Mouse (Mus musculus) gastrocnemius, postnatal 25 days (tissue): ENCODE data around the gene Fbxo3. TPM values are rescaled to one million over a fixed set of nuclear protein-coding genes. Genes with fewer than 3 reads are reported as not detected.
A peak's percentile ranks its signal among the peaks of the same experiment; 100 is the strongest.
"Not testable (repeated sequence)": the region's sequence is repeated elsewhere in the genome, so short reads cannot be mapped to it uniquely, and the experiment has no call there.

Experiments used
- DNase-seq: peaks from one replicate; pipeline ENCODE4 v3.0.0; 2022
- total RNA-seq, 2 experiments: library from RNA; stranded (reverse); gene quantifications; 1 replicate in 1 of 2; 2 replicates in 1 of 2; pipeline ENCODE4 v1.2.3; 2021

The Fbxo3 gene
- total RNA-seq, 2 experiments from 2014 or later, result 41.2 to 44.7 TPM

DNA sequence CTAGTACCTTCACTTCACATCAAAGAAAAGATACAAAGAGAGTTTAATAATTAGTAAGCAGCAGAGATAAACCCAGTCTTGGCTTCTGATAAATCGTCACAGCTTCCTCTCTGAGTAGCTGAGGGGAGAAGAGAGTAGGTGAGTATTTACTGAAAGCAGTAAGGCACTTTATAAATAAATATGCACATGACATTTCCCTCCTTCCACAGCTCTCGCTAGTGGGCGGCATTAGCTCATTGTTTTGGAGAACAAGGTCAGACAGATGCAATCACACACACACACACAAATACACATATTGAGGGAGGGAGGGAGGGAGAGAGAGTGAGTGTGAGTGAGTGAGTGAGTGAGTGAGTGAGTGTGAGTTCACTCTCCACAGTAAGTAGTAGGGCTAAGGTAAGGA, 8.8 kb downstream of the Fbxo3 start:
- DNase-seq, result no peak

DNA sequence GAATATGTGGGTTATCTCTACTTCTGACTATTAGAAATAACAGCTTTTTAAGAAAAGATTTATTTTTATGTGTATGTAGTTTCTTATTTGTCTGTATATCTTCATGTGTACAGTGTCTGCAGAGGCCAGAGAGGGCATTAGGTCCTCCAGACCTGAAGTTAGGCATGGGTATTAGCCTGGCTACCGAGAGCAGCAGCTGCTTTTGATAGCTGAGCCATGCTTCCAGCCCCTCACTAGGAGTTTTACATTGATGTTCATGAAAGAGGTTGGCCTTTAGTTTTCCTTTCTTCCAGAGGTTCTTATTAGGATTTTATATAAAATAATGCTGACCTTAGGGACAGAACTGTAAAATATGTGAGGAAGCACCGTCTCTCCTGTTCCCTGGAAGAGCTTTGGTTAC, 10.7 kb downstream of the Fbxo3 start:
- no peak for DNase-seq

DNA sequence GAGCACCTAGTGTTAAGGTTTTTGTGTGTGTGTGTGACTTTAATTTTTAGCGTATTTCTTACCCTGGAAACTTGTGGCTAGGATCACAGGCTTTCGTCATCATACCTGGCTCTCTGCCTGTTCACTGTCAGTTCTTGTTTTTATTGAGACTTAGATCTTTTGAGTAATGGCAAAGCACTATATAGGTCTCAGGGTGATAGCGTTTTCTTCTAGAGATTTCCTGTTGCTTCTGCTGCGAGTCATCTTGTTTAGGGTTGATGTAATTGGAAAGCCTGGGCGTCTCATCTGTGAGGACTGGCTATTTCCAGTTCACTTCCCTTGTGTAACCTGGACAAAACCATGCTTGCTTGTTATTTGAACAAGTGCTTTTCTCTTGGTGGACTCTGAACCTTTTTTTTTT, 14.1 kb downstream of the Fbxo3 start:
- no peak for DNase-seq

DNA sequence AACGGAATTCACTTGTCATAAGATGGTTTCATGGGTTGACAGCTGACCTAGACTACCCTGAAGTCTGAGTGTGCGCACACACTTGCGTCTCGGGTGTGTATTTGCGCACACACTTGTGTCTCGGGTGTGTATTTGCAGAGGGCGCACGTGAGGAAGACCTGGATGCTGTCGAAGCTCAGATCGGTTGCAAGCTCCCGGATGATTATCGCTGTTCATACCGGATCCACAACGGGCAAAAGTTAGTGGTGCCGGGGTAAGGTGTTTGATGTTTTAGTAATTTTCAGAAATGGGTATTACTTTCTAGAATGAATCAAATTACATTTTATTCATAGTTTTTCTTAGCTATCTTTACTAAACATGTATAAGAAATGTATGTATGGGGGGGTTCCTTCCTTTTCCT, 15.2 kb downstream of the Fbxo3 start:
- no peak for DNase-seq

DNA sequence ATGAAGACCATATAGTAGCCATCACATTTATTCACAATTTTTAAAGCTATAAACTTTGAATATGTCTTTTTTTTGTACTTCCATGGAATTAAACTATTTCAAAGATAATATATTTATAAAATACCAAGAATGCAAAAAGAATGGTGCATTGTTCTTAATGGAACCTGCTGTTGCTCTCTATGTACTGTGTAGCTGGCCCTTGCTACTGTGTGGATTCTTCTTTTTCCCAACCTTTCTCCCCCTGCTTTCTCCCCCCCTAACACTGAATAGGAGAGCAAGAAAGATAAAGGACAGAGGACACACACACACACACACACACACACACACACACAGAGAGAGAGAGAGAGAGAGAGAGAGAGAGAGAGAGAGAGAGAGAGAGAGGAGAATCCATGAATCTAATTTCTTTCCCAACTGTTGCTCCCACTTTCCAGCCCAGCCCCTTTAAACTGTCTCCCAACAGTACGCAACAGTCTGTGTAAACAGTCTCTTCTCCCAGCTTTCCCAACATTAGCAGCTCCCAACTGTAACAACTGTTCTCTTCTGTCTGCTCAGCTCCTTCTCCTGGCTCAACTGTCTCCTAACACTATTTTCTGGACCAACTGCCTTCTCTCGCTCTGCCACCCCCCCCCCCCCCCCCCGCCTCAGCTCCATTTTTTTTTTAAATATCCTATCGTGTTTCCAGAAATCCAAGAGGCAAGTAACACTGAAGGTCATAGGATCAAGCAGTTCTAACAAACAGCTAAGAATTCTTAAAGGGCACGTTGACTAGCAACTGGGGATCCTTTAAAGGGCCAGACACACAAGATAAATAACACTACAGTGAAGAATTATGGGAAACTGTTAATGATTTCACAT, 16.3 kb downstream of the Fbxo3 start:
- no peak for DNase-seq

DNA sequence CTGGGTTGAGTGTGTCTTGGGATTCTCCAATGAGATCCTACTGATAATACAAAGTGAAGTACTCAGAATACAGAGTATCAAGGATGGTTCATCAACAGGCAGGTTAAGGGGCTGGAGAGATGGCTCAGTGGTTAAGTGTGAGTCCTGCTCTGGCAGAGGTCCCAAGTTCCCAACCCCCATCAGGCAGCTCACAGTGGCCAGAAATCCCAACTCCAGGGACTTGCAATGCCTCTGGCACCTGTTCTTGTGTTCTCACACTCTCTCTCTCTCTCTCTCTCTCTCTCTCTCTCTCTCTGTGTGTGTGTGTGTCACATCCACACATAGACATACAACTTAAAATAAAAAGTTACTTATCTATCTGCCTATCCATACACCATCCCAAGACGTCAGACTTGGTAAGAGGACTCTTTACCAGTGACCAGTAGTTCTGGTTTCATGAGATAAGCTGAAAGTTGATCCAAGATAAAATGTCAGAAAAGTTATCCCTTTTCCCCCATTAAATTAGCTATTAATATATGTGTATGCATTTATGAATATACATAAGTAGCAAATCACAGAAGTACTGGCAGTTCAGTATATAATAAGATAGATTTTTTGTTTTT, 17.1 kb downstream of the Fbxo3 start:
- peak; percentile 39 for DNase-seq

DNA sequence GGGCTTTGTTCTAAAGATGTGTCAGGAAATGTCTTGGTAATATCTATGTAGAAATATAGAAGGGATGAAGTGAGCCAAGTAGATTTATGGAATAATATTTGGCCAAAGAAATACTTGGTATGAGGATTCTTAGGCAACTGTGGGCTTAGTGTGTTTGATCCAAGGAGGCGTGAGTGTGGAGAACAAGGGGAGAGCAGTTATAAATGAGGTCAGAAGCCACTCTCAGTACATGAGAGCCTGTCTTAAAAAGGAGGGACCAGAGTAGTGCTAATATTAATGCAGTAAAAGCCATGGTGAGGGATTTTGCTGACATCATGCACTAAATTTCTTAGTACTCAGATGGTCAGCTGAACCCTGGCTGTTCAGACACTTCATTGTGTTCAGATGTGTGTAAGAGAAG, 30.9 kb downstream of the Fbxo3 start:
- no peak for DNase-seq

DNA sequence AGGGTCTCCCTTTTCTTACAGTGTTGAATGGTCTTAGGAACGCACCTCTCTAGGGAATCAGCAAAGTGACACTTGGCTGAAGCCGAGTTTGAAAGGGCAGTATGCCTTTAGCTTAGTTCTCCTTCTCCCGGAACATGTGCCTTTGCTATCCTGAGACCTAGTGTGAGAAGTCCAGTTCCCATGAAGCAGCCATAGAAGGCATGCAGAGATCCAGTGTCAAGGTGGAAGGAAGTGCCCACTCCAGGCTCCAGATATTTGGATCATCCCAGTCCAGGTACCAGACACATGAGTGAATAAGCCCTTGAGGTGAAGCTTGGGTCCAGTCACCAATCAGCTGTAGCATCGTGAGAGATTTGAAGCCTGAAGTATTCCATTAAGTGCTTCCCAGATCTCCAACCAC, 31.4 kb downstream of the Fbxo3 start:
- DNase-seq, result no peak

DNA sequence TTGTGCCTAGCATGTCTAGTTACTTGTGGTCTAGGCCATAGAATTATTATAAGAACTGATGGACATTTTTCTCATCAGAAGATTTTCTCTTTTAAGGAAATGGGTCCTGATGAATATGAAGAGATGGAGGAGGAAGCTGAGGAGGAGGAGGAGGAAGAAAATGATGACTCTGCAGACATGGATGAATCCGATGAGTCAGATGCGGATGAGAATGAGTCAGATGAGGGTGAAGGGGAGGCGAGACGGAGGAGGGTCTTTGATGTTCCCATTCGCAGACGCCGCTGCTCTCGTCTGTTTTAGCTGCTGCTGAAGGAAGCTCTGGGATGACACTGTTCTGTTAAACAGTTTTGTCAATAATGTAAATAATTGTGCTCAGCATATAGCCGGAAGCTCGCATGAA, 32.3 kb downstream of the Fbxo3 start:
- no peak for DNase-seq

DNA sequence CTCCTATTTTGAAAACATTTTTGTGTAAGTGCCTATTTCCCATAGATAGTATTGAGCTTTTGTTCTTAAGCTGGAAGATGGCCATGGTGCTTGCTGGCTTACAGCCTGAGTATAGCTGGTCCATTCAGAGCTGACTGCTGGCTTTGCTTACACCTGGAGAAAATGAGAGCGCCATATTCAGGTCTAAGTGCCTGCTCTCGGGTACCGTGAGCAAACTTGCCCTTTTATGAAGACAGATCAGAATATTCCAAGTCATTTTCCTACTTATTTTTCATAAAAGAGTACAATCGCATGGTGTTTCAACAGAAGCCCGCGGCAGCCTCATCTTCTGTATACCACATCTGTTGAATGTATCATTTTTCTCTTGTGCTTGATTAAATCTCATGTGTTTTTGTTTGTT, 33.5 kb downstream of the Fbxo3 start:
- DNase-seq, result no peak

DNA sequence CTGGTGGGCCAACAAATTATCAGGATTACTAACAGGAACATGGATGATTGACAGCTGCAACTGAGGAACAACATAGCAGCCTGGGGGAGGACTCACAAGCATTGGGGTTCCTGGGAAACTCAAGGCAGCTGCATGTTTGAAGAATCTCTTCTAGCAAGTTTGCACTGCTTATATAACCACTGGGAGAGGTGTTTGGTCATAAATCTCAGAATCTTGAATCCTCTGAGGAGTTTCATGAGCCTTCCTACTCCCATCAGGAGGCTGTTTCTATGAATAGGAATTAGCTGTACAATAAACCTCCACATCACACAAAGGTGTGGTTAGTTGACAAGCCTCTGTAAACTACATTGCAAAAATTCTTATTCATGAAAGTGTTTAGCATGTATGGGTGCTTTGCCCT, 35.1 kb downstream of the Fbxo3 start:
- no peak for DNase-seq

DNA sequence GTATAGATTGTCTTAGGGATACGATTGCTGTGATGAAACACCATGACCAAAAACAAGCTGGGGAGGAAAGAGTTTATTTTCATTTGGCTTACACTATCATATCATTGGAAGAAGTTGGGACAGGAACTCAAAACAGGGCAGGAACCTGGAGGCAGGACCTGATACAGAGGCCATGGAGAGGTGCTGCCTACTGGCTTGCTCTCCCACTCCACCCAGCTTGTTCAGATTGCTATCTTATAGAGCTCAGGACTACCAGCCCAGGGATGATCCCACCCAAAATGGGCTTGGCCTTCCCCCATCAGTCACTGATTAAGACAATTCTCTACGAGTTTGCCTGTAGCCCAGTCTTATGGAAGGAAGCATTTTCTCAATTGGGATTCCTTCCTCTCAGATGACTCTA, 36.6 kb downstream of the Fbxo3 start:
- DNase-seq, result no peak

DNA sequence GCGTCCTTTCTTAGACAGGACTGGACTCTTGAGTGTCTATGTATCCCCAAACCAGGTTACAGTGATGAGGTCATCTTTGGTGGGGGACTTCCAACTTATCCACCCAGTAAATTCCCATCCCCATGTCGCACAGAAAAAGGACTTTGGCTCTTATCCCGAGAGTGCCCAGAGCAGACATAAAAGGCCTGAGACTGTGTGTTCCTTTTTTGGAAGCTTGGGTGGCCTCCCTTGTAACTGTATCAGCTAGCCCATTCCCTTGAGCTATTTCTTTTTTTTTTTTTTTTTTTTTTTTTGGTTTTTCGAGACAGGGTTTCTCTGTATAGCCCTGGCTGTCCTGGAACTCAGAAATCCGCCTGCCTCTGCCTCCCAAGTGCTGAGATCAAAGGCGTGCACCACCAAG, 38.0 kb downstream of the Fbxo3 start, which contains the start of gene Gm10912:
TSS of gene Gm10912 (plus strand) at position 301 of the 400 bp plus-strand sequence.
- DNase-seq, result not testable (repeated sequence)

DNA sequence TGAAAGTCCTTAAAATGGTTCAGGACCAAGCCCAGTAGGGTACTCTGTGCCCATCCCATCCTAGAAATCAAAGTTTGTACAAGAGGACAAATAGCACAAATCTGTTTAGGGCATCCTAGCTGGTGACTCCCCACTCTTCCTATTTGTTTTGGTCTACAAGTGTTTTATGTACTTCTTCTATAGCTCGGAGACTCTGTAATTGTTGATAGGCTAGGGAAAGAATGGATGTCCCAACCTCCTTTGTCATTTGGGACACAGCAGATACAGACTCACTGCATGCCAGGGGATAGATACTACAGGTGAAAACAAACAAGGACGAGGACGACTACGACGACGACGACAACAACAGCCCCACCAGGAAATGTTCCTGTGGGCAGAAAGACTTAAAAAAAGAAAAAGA, 40.9 kb downstream of the Fbxo3 start, which contains the start of gene Gm10799:
TSS of gene Gm10799 (minus strand) at position 101 of the 400 bp plus-strand sequence.
- DNase-seq, result not testable (repeated sequence)

DNA sequence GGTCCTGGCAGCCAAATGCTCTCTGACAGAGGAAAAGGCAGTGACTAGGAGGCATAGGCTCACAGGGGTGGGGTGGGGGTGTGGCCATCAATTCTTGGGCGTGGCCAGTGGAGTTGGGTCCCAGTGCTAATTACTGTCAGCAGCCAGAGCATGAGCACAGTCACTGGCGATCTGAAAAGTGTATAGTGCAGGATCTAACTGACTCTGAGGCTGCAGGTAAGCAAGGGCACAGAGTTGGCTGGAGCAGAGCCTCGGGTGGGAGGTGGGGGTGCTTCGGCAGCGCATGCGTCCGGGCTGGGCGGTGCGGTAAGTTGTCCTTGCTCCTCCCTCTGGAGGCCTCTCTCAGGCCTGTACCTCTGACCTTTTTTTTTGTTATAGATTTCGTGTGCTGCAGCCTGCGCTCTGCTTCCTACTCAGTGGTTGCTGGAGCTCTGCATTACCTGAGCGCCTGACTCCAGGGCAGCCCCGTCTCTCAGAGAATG, 42.2 kb downstream of the Fbxo3 start, which contains the start of gene Cd59b:
TSS of gene Cd59b (plus strand) at position 146 of the 482 bp plus-strand sequence.
- peak; percentile 32 for DNase-seq

DNA sequence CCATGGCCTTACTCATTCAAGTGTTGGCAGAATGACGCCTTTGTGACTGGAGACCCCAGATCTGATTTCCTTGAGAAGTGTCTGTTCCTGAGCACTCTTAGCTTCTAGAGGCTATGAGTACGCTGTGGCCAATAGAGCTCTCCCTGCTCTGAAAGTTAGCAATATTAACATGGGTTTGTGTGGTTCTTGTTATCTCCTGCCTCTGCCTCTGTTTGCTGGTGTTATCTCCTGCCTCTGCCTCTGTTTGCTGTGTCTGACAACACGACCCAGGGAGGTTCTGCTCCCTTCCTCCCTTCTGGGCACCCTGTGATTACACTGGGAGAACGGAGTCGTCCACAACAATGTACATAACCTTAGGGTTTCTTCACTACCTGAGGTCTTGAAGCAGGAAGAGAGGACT, 50.8 kb downstream of the Fbxo3 start:
- not testable (repeated sequence) for DNase-seq

DNA sequence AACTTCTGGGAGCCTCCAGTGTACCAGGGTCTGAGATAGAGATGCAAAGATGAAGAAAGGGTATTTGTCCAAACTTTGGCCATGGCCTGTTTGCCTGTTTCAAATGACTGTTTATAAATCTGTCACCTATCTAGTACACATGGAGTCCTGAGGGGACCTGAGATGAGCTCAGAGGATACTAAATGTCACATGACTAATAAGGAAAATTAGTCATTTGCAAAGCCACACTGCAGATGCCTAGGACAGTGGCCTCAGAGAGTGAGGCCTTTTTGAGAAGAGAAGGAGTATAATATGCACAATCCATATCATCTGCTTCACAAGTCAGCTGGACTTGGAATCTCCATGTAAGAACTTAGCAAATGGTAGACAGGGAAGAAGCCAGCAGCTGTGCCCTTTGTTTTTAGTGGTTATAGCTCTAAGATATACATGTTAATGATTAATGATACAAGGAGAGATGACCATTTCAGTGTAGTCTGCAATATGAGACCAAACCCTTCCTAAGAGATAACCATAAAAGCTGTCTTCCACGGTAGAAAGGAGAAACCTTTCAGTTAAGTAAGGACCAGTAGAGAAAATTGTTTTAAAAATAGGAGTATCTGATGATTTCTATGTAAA, 54.0 kb downstream of the Fbxo3 start:
- DNase-seq, result not testable (repeated sequence)

DNA sequence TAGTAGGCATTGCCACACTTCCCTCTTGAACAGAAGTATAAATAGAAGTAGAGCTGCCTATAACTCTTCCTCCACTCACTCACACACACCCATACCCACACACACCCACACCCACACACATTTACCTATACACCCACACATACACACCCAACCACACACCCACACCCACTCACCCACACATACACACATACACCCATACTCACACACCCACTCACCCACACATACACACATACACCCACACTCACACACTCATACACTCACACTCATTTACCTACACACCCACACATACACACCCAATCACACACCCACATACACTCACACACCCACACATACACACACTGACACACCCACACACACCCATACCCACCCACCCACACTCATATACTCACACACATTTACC, 55.0 kb downstream of the Fbxo3 start:
- no peak for DNase-seq

DNA sequence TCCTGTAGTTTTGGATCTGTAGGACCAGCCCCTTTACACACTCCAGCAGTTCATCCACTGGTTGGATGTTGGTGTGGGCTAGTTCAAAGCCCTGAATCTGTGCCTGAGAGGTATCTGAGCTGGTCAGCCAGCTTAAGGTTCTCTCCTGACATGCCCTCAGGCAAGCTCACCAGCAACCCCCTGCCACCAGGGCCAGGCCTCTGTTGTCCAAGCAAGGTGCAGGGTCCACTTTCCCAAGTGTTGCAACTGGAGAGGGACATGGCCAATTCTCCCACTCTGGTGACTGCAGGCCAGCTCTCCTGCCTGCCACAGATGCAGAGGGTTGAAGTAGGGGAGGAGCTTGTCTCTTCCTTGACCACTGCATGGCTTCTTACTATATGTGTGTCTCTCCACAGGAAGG, 56.5 kb downstream of the Fbxo3 start:
- DNase-seq, result not testable (repeated sequence)

DNA sequence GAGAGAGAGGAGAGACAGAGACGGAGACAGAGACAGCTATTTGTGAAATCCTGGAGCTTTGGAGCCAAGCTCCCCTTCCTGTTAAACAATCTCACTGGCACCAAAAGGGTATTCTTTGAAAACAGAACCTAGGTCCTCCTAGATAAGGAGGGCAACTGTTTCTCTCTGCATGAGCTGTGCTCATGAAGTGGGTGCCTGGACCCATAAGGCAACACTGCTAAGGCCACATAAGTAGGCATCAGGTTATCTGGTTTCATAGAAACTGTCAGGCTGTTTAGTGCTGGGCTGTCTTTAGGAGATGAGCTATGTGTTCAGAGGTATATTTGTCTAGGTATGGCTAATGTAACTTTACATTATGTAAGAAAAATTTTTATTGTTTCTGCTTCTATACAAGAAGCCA, 60.0 kb downstream of the Fbxo3 start:
- DNase-seq, result not testable (repeated sequence)

DNA sequence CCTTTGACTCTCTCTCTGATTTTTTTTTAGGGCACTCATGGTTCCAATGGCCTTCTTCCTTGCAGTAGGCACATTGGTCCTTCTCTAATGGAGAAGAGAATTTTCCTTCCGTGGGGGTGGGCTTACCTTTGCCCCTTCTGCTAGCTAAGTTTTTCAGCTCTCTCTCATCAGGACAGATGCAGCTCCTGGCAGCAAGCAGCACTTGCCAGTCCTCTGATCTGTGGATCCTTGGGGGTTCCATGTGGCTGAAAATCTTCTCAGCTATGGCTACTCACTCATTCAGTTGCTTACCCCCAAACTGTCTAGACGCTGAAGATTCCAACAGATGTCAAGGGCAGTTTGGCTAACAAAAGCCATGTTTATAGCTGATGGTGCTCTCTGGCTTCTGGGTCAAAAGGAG, 65.8 kb downstream of the Fbxo3 start:
- no peak for DNase-seq

DNA sequence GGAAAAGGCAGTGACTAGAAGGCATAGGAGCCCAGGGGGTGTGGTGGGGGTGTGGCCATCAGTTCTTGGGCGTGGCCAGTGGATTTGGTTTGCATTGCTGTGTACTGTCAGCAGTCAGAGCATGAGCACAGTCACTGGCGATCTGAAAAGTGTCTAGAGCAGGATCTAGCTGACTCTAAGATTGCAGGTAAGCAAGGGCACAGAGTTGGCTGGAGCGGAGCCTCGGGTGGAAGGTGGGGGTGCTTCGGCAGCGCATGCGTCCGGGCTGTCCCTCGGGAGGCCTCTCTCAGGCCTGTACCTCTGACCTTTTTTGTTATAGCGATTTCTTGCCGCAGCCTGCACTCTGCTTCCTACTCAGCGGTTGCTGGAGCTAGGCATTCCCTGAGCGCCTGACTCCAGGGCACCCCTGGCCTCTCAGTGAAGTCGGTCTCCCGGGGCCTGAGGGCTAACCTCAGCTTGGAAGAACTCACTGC, 68.3 kb downstream of the Fbxo3 start, which contains the start of gene Cd59a:
TSS of gene Cd59a (plus strand) at position 61 of the 473 bp plus-strand sequence.
- peak; percentile 77 for DNase-seq

DNA sequence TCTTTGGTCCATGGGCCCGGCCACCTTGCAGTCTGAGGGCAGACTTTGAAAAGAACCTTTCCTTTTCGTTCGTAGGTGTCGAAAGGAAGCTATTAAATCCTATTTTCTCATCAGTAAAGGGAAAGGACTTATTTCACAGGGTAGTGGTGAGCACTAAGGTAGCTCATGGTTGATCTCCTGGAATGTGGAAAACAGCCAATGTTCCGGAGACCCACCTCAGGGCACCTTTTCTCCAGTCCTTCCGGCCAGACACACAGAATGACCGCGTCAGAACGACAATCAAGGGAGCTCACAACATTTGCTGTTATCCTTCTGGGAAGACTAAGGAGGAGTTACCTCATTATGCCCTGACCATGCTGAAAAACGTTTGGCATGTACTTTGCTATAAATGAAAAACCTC, 68.7 kb downstream of the Fbxo3 start:
- DNase-seq, result no peak
